Mouse (Mus musculus): ENCODE measurements around the gene Npepps.

Npepps gene

GRCm38 (mm10) chr11:97187764-97188642 lies 92.4 kb downstream of the Npepps start, which contains the start of gene Kpnb1:
Kpnb1 (minus strand) TSS chr11:97187881.
- in situ Hi-C loops (cut with MboI, MseI), result no loop called here

DNA sequence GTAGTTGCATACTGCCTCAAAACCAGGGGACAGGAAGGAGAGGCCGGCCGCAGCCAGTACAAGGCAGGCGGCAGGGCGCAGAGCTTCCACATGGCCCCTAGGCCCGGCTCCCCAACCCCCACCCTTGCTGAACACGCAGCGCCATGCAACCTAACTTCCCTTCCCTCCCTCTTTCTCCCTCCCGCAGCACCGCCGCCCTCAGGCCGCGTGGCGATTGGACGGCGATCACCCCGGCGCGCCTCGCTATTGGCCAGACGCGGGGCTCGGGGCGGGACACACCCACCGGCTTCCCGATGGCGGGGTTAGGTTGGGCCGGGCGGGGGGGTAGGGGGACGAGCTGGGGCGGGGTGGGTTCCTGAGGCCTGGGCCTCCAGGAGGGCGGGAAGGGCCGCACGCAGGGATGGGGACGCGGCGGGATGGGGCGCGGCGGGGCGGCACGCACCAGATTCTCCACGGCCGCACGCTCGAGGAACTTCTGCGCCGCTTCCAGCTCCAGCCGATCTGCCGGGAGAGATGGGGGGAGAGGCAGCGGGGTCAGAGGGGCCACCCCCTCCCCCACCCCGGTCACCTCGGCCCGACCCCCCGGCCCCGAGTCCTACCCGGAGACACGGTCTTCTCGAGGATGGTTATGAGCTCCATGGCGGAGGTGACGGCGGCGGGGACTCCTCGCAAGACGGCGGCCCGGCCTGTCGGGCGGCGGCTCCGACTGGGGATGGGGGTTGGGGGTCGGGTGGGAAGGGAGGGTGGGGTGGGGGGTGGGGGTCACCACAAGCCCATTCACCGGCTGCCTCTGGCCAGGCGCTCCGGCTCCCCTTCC lies 93.3 kb downstream of the Npepps start:
- in situ Hi-C loops (cut with MboI, MseI), result no loop called here

DNA sequence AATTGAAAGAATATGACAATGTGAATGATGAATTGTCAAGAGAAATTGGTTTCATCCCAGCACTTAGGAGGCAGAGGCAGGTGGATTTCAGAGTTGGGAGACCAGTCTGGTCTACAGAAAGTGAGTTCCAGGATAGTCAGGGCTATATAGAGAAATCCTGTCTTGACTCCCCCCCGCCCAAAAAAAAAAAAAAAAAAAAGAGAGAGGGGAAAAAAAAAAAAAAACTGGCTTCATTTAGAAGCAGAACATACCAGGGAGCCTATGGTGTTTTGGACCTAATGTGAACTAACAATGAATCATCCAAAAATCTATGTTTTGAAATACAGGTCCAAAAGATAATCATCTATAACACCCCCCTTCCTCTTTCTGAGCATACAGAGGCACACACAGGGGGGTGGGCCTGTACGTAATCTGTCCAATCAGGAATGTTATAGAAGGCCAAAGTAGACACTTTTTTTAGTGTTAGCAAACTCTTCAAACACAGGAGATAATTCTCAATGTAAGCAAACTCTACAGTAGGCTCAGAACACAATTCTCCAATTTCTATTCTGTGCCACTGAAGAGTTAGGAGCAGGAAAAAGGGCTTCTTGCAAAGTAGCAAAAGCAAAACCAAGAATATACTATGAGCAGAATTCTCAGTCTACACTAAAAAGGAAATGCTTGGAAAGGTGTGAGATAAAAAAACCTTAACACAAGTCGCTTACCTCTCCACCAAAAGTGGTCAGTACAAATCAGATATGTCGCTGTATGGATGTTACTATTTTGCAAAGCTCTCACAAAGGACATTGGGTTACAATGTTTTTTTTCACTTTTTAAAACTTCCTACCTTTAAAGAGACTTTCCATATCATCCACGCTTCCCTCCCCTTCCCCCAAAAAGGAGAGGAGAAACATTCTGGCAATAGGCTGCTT lies 94.5 kb downstream of the Npepps start:
- in situ Hi-C loops (cut with MboI, MseI), result no loop called here

- in situ Hi-C loops (cut with MboI, MseI), result no loop called here
These were observed 95.6 kb downstream of the Npepps start for GRCm38 (mm10) chr11:97184875-97185274.

- in situ Hi-C loops (cut with MboI, MseI), result no loop called here
These were observed 98.0 kb downstream of the Npepps start for GRCm38 (mm10) chr11:97182446-97182845.

GRCm38 (mm10) chr11:97181061-97181460 lies 99.4 kb downstream of the Npepps start:
- in situ Hi-C loops (cut with MboI, MseI), result no loop called here

GRCm38 (mm10) chr11:97178198-97178597 lies 102.2 kb downstream of the Npepps start:
- in situ Hi-C loops (cut with MboI, MseI), result loop anchor here (10.0 kb wide), 1 partner anchor 1827 kb away; no protein-coding TSS in a partner anchor

- in situ Hi-C loops (cut with MboI, MseI), result loop anchor here (10.0 kb wide), 1 partner anchor 1828 kb away; no protein-coding TSS in a partner anchor
These were observed 103.6 kb downstream of the Npepps start for GRCm38 (mm10) chr11:97176851-97177250.

DNA sequence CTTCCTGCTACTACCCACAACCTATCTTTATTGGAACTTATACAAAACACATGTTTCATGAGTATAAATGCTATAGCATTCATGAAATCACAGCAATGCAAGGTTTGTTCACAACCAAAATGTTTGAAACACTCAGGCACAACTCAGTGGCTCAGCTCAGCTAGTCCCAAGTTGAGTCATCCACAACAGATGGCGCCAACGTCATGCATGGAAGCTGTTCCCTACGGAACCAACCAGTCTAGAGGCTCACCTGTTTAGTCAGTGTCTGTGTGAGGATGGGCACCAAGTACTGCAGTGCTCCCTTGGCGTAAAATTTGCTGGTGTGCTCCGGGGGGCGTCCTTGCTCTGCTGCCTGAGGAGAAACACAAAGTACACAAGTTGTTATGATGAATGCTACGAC lies 104.9 kb downstream of the Npepps start:
- in situ Hi-C loops (cut with MboI, MseI), result loop anchor here (10.0 kb wide), 1 partner anchor 1829 kb away; no protein-coding TSS in a partner anchor

GRCm38 (mm10) chr11:97160341-97160740 lies 120.1 kb downstream of the Npepps start:
- in situ Hi-C loops (cut with MboI, MseI), result loop anchor here (10.0 kb wide), 1 partner anchor 1064 kb away; no protein-coding TSS in a partner anchor

- in situ Hi-C loops (cut with MboI, MseI), result no loop called here
These were observed 123.4 kb downstream of the Npepps start for GRCm38 (mm10) chr11:97156999-97157398.
